Mouse (Mus musculus): Measurements from ENCODE around the gene Prr5.
"Not testable (repeated sequence)": the region's sequence is repeated elsewhere in the genome, so short reads cannot be mapped to it uniquely, and the experiment has no call there.

Prr5 gene

DNA sequence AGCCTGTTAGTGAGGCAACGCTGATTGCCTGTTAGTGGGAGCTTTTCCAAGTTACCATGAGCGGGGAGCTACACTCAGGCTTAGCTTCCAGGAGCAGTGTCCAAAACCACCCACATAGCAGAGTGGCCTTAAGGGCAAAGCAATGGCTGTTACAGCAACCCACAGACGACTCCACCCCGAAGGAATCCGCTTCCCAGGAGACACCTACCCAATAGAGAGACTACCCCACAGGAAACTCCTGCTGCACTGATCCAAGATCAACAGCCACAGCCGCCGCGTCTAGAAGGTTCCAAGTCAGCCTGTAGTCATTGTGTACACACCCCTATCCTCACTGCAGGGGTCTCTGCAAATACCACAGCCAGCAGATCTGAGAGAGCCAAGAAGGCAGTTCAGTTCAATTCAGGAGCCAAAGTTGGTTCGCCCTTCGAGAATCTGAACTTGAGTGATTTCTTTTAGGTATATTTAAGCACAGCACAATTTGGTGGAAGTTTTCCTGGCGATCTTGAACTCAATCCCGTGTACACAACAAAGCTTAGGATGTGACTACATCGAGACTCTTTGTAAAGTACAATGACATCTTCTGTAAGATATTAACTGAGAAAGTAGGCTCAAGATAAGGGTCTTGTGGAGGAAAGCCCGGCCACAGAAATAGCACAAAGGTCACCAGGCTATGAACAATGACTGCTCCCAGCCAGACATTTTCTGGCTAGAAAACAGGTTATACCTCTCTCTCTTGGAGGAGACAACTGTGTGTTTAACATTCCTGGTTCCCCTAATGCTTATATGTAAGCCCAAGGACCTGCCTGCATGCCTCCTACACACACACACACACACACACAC is 43.4 kb downstream of the Prr5 start:
- DNase-seq (ENCODE audit: low read depth, low spot score) = no peak

DNA sequence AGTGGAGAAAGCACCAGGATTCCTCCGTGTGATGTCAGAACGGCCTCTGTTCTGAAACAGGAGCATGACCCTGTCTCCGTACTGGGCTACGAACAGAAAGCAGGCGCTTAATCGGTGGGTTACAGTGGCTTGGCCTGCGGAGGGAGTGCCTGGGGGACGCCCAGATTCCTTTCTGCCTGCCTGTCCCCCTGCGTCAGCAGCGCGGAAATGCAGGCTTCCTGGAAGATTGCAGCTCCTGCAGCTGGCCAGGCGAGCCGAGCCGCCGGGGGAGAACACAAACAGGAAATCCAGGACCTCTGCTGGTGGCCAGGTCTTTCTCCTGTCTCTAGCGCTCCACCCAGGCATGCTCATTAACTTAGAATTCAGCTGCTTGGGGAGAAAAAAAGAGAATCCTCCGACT is 45.3 kb downstream of the Prr5 start:
- DNase-seq (ENCODE audit: low read depth, low spot score) = peak; percentile 64

DNA sequence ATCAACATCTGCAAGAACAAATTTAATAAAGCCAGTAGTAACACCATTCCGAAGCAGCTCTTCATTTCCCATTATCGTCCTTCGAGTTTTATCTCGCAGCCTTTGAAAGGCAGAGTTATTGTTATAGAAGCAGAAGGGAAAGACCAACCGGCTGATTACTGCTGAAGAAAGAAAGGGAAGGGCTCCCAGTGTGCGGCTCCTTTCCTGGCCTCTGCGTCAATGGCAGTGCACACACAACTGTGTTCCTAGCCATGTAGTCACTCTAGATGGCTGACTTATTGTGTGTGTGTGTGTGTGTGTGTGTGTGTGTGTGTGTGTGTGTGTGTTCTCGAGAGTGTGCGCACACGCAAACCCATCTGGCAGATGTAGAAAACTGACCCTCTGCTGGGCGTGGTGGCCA is 45.7 kb downstream of the Prr5 start:
- no peak for DNase-seq (ENCODE audit: low read depth, low spot score)

DNA sequence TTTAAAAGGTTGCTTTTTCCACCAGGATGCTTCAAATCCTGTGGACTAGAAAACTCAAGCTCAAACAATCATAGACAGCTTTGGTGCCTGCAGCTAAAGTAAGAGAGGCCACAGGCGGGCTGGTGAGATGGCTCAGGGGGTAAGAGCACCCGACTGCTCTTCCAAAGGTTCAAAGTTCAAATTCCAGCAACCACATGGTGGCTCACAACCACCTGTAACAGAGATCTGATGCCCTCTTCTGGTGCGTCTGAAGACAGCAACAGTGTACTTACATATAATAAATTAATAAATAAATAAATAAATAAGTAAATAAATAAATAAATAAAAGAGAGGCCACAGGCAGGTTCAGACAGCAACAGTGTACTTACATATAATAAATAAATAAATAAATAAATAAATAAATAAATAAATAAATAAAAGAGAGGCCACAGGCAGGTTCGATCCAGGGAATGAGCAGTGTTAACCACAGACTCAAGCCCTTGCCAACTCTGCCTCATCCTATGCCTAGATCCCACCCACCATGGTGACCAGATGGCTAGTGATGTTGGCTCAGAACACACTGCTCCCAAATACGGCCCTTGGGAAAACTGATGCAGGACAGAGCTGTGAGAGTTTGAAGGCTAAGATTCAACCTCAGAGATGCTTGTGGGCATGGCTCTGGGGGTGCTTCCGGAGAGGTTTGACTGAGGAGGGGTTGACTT is 48.3 kb downstream of the Prr5 start:
- DNase-seq (ENCODE audit: low read depth, low spot score) = not testable (repeated sequence)

DNA sequence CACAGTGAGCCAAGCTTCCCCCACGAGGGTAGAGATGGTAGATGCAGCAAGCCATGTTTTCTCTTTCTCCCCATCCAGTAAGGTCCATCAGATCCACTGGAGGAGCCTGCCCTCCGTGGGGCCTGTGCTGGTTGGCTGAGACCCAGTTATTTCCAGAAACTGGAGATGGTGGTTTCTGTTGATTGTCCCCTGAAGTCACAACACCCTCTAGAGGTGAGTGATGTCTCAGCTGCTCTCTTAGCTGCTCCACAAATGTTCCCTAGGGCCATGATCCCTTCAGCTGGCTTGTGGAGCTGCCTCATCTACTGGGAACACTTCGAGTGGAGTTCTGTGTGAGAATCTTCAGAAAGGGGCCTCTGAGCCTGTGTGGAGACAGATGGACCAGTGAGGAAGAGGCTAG is 49.4 kb downstream of the Prr5 start:
- DNase-seq (ENCODE audit: low read depth, low spot score) = no peak

DNA sequence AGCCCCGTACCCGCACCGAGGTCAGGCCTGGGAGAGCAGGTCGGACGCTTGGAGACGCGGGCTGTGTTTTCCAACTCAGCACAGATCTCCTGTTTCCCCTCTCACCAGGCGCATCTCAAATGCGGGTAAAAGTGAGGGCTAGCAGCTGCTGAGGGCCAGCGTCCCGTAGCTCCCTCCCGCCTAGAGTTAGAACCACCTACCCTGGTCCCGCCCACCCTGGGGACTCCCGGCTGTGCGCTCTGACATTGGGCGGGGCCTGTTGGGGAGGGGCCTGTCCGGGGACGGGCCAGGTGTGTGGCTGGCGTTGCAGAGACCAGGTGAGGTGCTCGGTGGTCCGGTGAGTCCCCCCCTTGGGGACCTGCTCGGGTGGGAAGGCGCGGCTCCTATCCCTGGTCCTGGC is 50.4 kb downstream of the Prr5 start, which contains the start of gene Arhgap8:
Gene Arhgap8 (plus strand): TSS at position 262 of the 400 bp plus-strand sequence.
- no peak for DNase-seq (ENCODE audit: low read depth, low spot score)

DNA sequence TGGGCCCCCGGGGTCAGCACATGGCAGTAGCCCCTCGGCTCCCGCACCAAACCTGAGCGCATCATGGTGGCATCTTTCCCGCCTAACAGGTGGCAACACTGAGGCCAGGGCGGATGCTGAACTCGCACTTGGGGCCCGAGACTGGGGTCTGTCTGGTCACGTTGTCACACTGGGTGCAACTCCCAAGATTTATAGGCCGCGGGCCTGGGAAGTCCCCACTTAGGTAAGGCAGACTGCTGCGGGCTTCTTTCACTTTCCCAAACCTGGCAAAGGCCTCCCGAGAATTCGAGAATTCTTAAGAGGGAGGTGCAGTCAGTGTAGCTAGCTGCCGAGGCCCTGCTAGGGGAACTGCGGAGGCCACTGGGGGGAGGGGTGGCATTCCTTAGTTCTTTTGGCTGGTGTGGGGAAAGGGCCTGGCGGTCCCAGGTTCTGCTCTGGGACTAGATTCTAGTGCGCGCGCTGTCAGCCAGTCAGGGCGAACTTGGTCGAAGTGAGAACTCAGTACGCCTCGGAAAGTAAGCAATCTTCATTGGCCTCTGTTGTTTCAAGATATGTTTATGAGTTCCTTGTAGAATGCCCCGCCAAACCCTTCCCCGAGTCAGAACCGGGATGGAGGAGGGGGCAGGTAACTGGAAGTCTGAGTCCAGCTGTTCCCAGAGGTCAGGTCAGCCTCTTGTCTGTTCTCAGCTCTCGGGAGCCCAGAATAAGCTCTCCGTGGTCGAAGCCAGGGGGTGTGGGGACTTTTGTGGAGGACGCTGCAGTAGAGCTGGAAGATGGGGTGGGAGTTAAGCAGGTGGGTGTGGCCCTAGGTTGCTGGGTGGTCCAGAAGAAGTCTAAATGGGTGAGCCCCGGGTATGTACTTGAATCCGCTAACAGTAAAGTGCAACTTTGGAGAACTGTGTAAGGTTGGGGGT is 51.1 kb downstream of the Prr5 start:
- DNase-seq (ENCODE audit: low read depth, low spot score) = no peak

DNA sequence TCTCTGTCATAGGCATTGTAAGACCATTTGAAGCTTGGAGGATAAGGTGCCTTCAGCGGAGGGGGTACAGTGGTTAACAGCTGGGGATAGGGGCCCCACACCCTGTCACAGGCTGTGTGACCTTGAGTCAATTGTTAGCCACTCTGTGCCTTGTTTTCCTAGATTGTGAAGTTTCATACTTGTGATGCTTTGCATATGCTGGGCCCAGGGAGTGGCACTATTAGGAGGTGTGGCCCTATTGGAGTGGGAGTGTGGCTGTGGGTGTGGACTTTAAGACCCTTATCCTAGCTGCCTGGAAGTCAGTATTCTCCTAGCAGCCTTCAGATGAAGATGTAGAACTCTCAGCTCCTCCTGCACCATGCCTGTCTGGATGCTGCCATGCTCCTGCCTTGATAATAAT is 54.2 kb downstream of the Prr5 start:
- not testable (repeated sequence) for DNase-seq (ENCODE audit: low read depth, low spot score)

DNA sequence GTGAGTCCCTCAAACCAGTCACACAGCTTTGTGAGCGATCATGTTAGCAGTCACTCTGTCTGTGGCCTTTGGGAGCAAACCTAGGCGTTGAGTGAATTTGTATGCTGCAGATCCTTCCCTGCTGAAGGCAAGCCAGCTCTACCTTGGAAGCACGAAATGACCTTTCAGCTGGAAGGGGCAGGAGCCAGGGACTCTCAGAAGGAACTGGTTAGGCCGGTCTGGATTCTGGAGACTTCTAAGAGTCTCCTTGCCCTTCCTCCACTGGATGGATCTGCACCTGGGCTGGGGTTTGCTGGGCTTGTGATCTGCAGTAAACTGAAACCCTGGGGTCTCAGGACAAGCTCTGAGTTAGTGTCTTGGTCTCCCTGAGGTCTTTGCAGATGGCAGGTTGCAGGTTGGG is 54.8 kb downstream of the Prr5 start:
- no peak for DNase-seq (ENCODE audit: low read depth, low spot score)

DNA sequence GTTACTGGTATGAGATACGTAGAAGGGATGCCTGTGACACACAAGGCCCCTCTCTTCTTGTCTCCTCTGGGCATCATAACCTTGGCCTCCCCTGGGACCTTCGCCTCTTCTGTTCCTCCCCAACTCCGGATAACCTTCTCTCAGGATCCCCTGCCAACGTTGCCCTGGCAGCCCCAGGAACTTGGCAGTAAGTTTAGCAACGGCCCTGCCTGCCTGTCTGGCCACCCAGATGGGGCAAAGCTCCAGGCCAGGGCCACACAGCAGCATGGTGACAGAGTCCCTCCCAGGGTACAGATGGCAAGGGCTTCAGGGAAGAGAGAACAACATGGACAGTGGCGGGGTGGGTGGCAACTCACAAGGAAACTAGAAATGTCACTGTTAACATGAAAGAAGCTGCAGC is 60.3 kb downstream of the Prr5 start:
- DNase-seq (ENCODE audit: low read depth, low spot score) = no peak

DNA sequence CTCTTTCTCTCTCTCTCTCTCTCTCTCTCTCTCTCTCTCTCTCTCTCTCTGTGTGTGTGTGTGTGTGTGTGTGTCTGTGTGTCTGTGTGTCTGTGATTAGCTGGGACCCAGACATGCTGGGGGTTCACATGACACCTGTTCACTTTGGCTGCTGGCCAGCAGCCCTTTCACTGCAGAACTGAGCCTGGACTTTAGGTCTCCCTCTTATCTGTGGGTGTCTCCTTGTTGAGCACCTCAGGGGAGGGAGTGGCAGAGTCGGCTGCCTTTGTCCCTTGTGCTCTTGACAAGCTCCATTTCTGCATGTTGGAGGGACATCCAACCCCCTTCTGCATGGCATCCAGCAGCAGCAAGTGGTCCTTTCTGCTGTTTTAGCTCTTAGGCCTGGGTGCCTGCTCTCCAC is 61.5 kb downstream of the Prr5 start:
- no peak for DNase-seq (ENCODE audit: low read depth, low spot score)

DNA sequence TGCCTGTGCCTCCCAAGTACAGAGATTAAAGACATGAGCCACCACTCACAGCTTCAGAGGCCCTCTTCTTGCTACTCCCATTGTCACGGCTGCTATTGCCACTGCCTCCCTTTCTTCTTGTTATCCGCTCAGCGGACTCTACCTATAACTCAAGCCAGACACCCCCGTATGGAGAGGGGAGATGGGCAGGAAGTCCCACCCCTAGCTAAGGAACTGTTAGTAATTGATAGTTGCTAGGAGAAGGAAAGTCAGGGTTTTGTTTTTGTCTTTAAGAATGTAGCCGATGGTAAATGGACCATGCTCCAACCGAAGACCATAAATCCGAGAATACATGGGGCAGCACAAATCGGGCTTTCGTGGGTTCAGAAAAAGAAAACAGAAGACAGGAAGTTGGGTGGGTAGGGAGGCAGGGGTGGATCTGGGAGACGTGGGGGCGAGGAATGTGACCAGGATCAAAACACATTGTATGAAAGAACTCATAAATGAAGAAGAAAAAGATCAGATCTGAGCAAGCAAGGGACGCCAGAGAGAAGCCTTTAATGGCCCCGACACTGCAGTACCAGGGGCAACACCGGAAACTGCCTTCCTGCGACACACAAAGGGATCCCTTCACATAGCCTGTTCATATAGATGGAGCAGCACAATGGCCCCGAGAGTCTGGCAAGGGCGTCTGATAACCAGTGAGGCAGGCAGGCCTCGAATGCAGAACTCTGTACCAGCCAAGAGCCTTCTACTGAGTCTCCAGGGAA is 62.4 kb downstream of the Prr5 start:
- no peak for DNase-seq (ENCODE audit: low read depth, low spot score)

DNA sequence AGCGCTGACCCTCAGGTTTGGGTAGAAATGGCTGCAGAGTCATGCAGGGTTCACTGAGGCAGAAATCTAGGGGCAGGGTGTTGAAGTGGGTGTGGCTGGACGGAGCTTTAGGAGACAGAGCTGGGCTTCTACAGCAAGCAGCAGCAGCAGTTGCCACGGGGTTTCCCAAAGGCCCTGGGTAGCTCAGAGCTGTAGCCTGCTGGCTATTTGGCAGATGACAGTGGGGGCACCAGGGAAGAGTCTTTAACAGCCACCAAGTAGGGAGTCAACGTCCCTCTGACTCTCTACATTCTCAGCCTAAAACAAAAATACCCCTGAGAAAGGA is 63.0 kb downstream of the Prr5 start:
- DNase-seq (ENCODE audit: low read depth, low spot score) = no peak

DNA sequence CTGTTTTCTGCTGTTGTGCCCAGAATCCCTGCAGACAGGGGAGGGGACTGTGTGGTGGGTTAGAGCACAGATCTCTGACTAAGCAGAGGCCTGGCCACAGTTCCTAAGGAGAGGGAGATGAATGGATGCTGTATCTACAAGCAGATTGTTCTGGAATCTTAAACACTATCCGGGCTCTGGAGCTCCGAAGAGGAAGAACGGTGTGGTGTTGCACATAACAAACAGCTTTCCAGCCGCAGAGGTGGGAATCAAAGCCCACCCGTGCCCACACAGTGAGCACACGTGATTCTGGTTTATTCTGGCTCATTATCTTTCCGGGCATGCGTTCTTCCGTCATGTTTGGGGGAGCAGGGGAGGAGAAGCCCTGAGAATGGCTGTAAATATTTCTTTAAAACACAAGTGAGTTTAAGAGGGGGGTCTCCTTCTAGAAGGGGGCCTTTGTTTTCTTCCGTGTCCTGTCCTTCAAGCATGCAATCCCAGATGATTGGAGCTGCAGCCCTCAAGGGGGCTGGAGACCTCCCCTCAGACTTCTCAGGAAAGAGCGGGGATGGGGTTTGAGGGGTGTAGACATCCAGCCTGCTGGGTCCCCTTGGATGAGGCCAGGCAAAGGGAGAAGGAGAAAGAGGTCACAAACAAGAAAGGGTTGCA is 67.0 kb downstream of the Prr5 start:
- no peak for DNase-seq (ENCODE audit: low read depth, low spot score)

DNA sequence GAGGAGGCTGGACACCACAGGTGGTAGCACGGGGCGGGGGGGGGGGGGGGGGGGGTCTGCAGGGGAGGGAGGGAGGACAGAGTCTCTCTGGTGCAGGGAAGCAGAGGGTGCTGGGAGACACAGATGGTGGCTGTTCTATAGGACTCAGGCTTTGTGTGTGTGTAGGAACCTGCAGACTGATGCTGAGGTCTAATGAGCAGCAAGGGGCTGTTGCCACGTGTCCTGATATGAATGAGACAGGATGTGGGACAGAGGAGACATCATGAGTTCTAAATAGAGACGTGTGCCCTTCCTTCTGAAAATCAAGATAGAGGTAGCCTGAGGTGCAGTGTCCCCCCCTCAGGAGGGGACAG is 67.5 kb downstream of the Prr5 start:
- DNase-seq (ENCODE audit: low read depth, low spot score) = no peak

DNA sequence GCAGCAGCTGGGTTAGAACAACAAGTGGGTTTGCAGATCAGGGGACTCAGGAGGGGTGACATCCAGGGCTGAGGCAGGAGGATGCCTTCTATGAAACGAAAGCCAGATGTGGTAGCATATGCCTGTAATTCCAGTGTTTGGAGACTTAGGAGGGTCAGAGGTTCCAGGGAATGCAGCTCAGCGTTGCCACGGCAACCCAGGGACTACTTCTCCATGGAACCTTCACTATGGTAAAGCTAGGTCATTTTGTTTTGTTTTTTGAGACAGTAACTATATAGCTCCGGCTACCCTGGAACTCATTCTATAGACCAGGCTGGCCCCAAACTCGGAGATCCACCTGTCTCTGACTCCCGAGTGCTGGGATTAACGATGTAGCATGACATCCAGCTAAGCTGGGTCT is 68.8 kb downstream of the Prr5 start:
- DNase-seq (ENCODE audit: low read depth, low spot score) = no peak

DNA sequence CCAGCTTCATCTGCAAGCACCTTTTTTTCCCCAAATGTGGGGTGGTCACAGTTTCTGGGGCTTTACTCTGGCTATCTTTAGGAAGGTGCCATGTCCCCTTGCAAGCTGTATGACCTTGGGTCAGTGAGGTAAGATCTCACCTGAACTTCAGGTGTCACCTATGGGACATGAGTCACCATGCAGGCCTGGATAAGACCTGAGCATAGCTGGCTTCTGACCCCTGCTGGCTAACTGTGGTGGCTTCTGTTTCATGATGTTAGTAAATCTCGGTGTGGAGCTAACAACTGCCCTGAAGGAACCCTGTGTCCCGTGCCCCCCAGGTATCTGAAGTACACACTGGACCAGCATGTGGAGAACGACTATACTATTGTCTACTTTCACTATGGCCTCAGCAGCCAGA is 72.2 kb downstream of the Prr5 start:
- DNase-seq (ENCODE audit: low read depth, low spot score) = no peak

DNA sequence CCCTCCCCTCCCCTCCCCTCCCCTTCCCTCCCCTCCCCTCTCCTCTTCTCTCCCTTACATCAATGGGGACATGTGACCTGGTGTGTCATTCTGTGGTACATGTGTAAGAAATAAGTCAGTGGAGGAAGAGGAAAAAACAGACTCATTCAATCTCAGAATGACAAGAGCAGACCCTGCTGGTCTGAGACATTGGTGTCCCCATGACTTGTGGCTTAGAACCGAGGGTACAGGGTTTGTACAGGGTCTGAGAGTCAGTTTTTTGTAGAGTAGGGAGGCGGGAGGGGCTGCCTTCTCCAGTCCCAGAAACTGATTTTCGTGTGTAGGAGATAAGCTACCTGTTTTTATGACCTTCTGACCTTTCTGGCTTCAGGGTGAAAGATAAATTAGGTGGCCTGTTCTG is 73.9 kb downstream of the Prr5 start:
- no peak for DNase-seq (ENCODE audit: low read depth, low spot score)

DNA sequence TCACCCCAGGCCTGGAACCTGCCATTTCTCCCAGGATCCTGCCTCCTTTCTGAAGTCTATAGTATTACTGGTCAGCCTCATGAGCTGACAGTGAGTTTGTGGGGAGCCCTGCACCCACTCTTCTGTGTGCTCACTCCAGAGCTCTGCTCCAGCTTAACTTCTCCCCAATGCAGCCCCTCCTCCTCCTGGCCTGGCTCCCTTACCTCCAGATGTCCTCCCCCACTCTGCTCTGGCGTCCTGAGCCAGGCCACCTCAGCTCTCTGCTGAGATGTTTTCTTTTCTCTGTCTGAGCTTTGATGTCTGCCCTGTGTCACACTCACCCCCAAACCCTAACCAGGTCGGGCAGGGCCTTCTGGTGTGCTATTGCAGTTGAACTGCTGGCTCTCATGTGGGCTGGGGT is 74.9 kb downstream of the Prr5 start:
- DNase-seq (ENCODE audit: low read depth, low spot score) = no peak

DNA sequence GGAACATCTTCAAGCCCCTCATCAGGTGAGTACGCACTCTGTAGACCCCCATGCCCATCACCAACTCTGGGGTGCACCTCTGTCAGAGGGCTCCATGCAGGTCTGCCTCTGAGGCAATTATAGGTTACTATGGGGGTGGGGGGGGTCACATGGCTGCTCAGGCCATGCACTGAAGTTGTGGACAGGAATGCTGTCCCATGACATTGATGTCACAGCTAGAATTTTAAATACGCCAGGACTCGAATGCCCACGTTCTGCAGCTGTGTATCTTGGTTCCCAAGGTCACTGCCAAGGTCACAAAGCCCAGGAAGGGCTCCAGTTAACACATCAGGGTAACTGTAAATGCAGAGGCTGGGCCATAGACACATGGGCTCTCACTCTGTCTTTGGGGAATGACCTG is 76.4 kb downstream of the Prr5 start:
- DNase-seq (ENCODE audit: low read depth, low spot score) = no peak
